Mouse (Mus musculus) adrenal gland, adult (tissue): ENCODE data around the gene Nkain2.

Source experiments
- DNase-seq, 2 experiments: peaks; one replicate each; pipeline ENCODE4 v3.0.0; 2022 to 2023; ENCODE audit warnings: low spot score in 1 of 2; ENCODE audit not compliant: inconsistent age in 2 of 2

The Nkain2 gene

GRCm38 (mm10) chr10:31646083-31646482, 1244.2 kb downstream of the Nkain2 start:
- no peak for DNase-seq
